Mouse (Mus musculus) liver, embryonic 14 days (tissue): ENCODE results near the gene Sf3b3. TPM values are rescaled to one million over a fixed set of nuclear protein-coding genes. Genes with fewer than 3 reads are reported as not detected.

Source experiments
- polyA plus RNA-seq: library from polyadenylated mRNA; depleted of rRNA; stranded (reverse); fragments of >200 nt; gene quantifications from 2 replicates; pipeline ENCODE4 v1.2.3, GENCODE M21; 2012; rRNA removed

Sf3b3 gene
- 34.8 and 40.3 TPM in 2 replicates for polyA plus RNA-seq

GRCm38 (mm10) chr8:110846405-110847170 is at the start of gene Sf3b3, which contains the start of gene Cog4:
Gene Sf3b3, minus strand, starts transcription at chr8:110846787.
Gene Cog4, plus strand, starts transcription at chr8:110846600.

GRCm38 (mm10) chr8:110805669-110806068 is 40.9 kb downstream of the Sf3b3 start, which contains the start of gene Il34:
Gene Il34, minus strand, starts transcription at chr8:110805924.

Other genes starting within 250 kb of the Sf3b3 start
- gene Vac14, start 228.2 kb downstream of the Sf3b3 start, polyA plus RNA-seq = 12.9 and 14.8 TPM in 2 replicates
- gene Mtss1l, start 125.3 kb downstream of the Sf3b3 start, polyA plus RNA-seq = 2.4 and 2.5 TPM in 2 replicates
- gene Il34, start 40.9 kb downstream of the Sf3b3 start, polyA plus RNA-seq = 0.01 and 0.07 TPM in 2 replicates
- gene Cog4, start 187 bp downstream of the Sf3b3 start, polyA plus RNA-seq = 14.3 and 16.8 TPM in 2 replicates
- 2.0 and 2.6 TPM in 2 replicates for gene Fuk, start 55.7 kb upstream of the Sf3b3 start, polyA plus RNA-seq
- gene St3gal2, start 73.1 kb upstream of the Sf3b3 start, polyA plus RNA-seq = 9.7 and 11.0 TPM in 2 replicates
- 28.3 and 30.8 TPM in 2 replicates for gene Ddx19a, start 151.0 kb upstream of the Sf3b3 start, polyA plus RNA-seq
- gene Ddx19b, start 185.0 kb upstream of the Sf3b3 start, polyA plus RNA-seq = 2.5 and 2.9 TPM in 2 replicates
- 32.5 and 33.3 TPM in 2 replicates for gene Aars, start 186.4 kb upstream of the Sf3b3 start, polyA plus RNA-seq
- gene Exosc6, start 209.6 kb upstream of the Sf3b3 start, polyA plus RNA-seq = 5.6 and 7.6 TPM in 2 replicates
- gene Clec18a, start 245.6 kb upstream of the Sf3b3 start, polyA plus RNA-seq = not detected in 2 replicates
- gene Pdpr, start 247.8 kb upstream of the Sf3b3 start, polyA plus RNA-seq = 1.8 and 1.9 TPM in 2 replicates